Mouse (Mus musculus) testis, postnatal 10 days (tissue): ENCODE data around the gene Wfdc10.

Source experiments
- DNase-seq: peaks from one replicate; pipeline ENCODE4 v3.0.0; 2021; ENCODE audit warnings: low spot score

The Wfdc10 gene

DNA sequence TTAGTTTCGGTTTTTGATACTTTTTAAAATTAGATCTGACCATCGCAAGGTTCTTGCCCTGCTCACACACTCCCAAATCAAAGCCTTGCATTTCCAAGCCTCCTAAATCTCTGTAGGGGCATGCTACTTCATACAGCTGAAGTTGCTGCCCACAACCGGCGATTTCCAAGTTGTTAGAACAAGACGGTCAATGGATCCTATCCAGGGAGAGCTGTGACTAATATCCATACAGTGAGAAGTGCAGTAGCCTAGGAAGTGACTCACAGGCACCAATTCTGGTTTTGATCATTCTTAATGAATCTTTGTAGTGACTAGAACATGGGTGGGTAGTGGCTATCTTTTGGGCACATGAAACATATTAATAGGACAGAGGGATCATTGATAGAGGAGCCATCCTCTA lies 45.9 kb downstream of the Wfdc10 start:
- no peak for DNase-seq

DNA sequence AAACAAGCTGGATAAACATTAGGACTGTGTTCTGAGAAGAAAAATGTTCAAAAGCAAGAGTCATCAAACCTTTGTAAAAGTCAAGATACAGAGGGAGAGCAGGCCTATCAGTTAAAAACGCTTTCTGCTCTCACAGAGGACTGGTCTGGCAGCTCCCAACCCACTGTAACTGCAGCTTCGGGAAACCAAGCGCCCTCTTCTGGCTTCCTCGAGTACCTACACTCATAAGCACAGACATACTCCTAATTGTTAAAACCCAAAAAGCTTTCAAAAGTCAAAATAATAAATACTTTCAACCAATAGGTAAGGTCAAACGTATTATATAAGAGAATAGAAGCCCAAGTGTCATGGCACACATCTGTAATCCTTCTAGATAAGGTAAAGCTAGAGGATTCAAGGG lies 48.4 kb downstream of the Wfdc10 start:
- no peak for DNase-seq

DNA sequence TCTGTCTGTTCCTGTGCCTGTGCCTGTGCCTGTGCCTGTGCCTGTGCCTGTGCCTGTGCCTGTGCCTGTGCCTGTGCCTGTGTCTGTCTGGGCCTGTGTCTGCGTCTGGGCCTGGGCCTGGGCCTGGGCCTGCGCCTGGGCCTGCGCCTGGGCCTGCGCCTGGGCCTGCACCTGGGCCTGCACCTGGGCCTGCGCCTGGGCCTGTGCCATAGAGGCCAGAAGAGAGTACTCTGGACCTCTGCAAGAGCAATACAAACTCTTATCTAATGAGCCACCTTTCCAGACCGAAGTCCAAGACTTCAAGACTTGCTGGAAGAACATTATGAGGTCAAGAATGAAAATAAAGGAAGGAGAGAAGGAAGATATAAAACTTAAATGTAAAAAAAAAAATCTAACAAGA lies 49.5 kb downstream of the Wfdc10 start:
- DNase-seq: no peak

DNA sequence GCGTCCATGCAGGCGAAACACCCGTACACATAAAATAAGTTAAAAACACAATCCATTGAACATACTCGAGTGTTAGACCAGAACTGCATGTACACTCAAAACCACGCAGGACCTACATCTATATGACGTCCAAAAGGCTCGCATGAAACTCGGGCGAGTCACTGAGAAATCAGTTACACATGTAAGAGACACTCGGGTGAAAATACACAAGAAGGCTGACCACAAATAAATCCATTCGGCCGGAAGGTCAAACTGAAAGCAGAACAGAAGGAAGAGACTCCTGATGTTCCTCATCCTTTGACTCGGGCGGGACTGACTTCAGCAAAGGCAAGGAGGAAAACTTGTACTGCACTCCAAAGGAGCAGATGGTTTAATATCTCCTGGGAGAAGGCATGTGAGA lies 50.1 kb downstream of the Wfdc10 start:
- DNase-seq: no peak
